Mouse (Mus musculus): ENCODE data around the gene Arhgef40. TPM values are rescaled to one million over a fixed set of nuclear protein-coding genes. Genes with fewer than 3 reads are reported as not detected.
A peak's percentile ranks its signal among the peaks of the same experiment; 100 is the strongest.

The Arhgef40 gene
- polyA plus RNA-seq, 1 experiment: 48.0 TPM

- WGBS: 5% methylated on average over 6 of the region's 6 CpGs
- H3K4me3 ChIP-seq (replicated peaks; ENCODE audit: insufficient read depth, low read depth, low read length): peak within 1 kb of the TSS; percentile 93
- H3K4me1 ChIP-seq (ENCODE audit: control insufficient read depth, insufficient read depth, low read length): peaks cover 34% of the 10 kb centered on the region
- TF ChIP-seq POLR2A (IDR thresholded peaks at IDR 0.05; ENCODE audit: borderline replicate concordance, insufficient read depth, low read length): peak; percentile 24; the same call in 1 of the 2 replicates
- no peak for TF ChIP-seq CTCF (IDR thresholded peaks at IDR 0.05; ENCODE audit: borderline replicate concordance, insufficient read depth, low read depth, low read length)
- no peaks in the 10 kb centered on the region for H3K27me3 ChIP-seq (ENCODE audit: control insufficient read depth, insufficient read depth, low read length)
- DNase-seq: peak; percentile 43 to 50
- H3K27ac ChIP-seq (ENCODE audit: insufficient read depth, low read length): peak within 1 kb of the TSS; percentile 98
Measured at GRCm38 (mm10) chr14:52015445-52016100, 31.1 kb downstream of the Arhgef40 start, which contains the start of gene Tmem253. Gene Tmem253 (plus strand): TSS chr14:52015658.

GRCm38 (mm10) chr14:52016625-52017405 lies 32.3 kb downstream of the Arhgef40 start:
- TF ChIP-seq CTCF (IDR thresholded peaks at IDR 0.05; ENCODE audit: borderline replicate concordance, insufficient read depth, low read depth, low read length) (no peak), POLR2A (IDR thresholded peaks at IDR 0.05; ENCODE audit: borderline replicate concordance, insufficient read depth, low read length) (no peak)
- peak; percentile 28 to 29 for DNase-seq
- H3K4me1 ChIP-seq (ENCODE audit: control insufficient read depth, insufficient read depth, low read length): peaks cover 29% of the 10 kb centered on the region
- no peak overlapping the region for H3K4me3 ChIP-seq (replicated peaks; ENCODE audit: insufficient read depth, low read depth, low read length)
- H3K27me3 ChIP-seq (ENCODE audit: control insufficient read depth, insufficient read depth, low read length): no peaks in the 10 kb centered on the region
- WGBS: 42% methylated on average over 13 of the region's 13 CpGs
- peak overlapping the region; percentile 98 for H3K27ac ChIP-seq (ENCODE audit: insufficient read depth, low read length)

GRCm38 (mm10) chr14:52017662-52018061 lies 33.1 kb downstream of the Arhgef40 start:
- DNase-seq: no peak
- TF ChIP-seq POLR2A (IDR thresholded peaks at IDR 0.05; ENCODE audit: borderline replicate concordance, insufficient read depth, low read length) (no peak), CTCF (IDR thresholded peaks at IDR 0.05; ENCODE audit: borderline replicate concordance, insufficient read depth, low read depth, low read length) (no peak)
- Histone ChIP-seq H3K4me1 (ENCODE audit: control insufficient read depth, insufficient read depth, low read length) (peaks cover 30% of the 10 kb centered on the region), H3K27ac (ENCODE audit: insufficient read depth, low read length) (peak overlapping the region; percentile 47), H3K4me3 (replicated peaks; ENCODE audit: insufficient read depth, low read depth, low read length) (no peak overlapping the region), H3K27me3 (ENCODE audit: control insufficient read depth, insufficient read depth, low read length) (no peaks in the 10 kb centered on the region)
- WGBS: 85% methylated on average over 4 of the region's 4 CpGs

GRCm38 (mm10) chr14:52018248-52019050 lies 33.9 kb downstream of the Arhgef40 start:
- TF ChIP-seq POLR2A (IDR thresholded peaks at IDR 0.05; ENCODE audit: borderline replicate concordance, insufficient read depth, low read length) (no peak), CTCF (IDR thresholded peaks at IDR 0.05; ENCODE audit: borderline replicate concordance, insufficient read depth, low read depth, low read length) (no peak)
- Histone ChIP-seq H3K4me3 (replicated peaks; ENCODE audit: insufficient read depth, low read depth, low read length) (peak overlapping the region; percentile 100), H3K27me3 (ENCODE audit: control insufficient read depth, insufficient read depth, low read length) (no peaks in the 10 kb centered on the region), H3K4me1 (ENCODE audit: control insufficient read depth, insufficient read depth, low read length) (peaks cover 33% of the 10 kb centered on the region), H3K27ac (ENCODE audit: insufficient read depth, low read length) (peak overlapping the region; percentile 100)
- DNase-seq: peak; percentile 47 to 51
- WGBS: 66% methylated on average over 15 of the region's 15 CpGs

GRCm38 (mm10) chr14:52019051-52019589 lies 34.6 kb downstream of the Arhgef40 start:
- 11% methylated on average over 12 of the region's 12 CpGs for WGBS
- Histone ChIP-seq H3K4me3 (replicated peaks; ENCODE audit: insufficient read depth, low read depth, low read length) (peak overlapping the region; percentile 100), H3K4me1 (ENCODE audit: control insufficient read depth, insufficient read depth, low read length) (peaks cover 34% of the 10 kb centered on the region), H3K27me3 (ENCODE audit: control insufficient read depth, insufficient read depth, low read length) (no peaks in the 10 kb centered on the region), H3K27ac (ENCODE audit: insufficient read depth, low read length) (peak overlapping the region; percentile 100)
- TF ChIP-seq POLR2A (IDR thresholded peaks at IDR 0.05; ENCODE audit: borderline replicate concordance, insufficient read depth, low read length): no peak
- TF ChIP-seq CTCF (IDR thresholded peaks at IDR 0.05; ENCODE audit: borderline replicate concordance, insufficient read depth, low read depth, low read length): peak; percentile 59; the same call in 1 of the 2 replicates
- no peak for DNase-seq

GRCm38 (mm10) chr14:52019590-52020340 lies 35.2 kb downstream of the Arhgef40 start:
- Histone ChIP-seq H3K4me3 (replicated peaks; ENCODE audit: insufficient read depth, low read depth, low read length) (peak overlapping the region; percentile 100), H3K27ac (ENCODE audit: insufficient read depth, low read length) (peak overlapping the region; percentile 100), H3K4me1 (ENCODE audit: control insufficient read depth, insufficient read depth, low read length) (peaks cover 34% of the 10 kb centered on the region), H3K27me3 (ENCODE audit: control insufficient read depth, insufficient read depth, low read length) (no peaks in the 10 kb centered on the region)
- WGBS: under 1% methylated on average over 74 of the region's 74 CpGs
- DNase-seq: peak; percentile 99
- no peak for TF ChIP-seq CTCF (IDR thresholded peaks at IDR 0.05; ENCODE audit: borderline replicate concordance, insufficient read depth, low read depth, low read length)
- peak; percentile 81 for TF ChIP-seq POLR2A (IDR thresholded peaks at IDR 0.05; ENCODE audit: borderline replicate concordance, insufficient read depth, low read length)

All from cerebellum, adult 2 months (tissue).